Mouse (Mus musculus) MEL (cell line): ENCODE measurements around the gene Cx3cl1. TPM values are rescaled to one million over a fixed set of nuclear protein-coding genes. Genes with fewer than 3 reads are reported as not detected.

Source experiments
- DNase-seq: peaks from one replicate; pipeline ENCODE4 v3.0.0; 2011; ENCODE audit warnings: low read depth, low spot score
- H3K27ac ChIP-seq: 2 replicates; pipeline ENCODE4 v1.5.1; 2012; ENCODE audit warnings: low read depth, mild to moderate bottlenecking, control low read depth, low read length, moderate library complexity; ENCODE audit not compliant: control insufficient read depth
- H3K27me3 ChIP-seq, 2 experiments: fragments of 150-350 bp in 1 of 2; sonication (generic) in 1 of 2; 2 replicates each; pipeline ENCODE4 v1.6.1; 2012; ENCODE audit warnings: low read length in 2 of 2, mild to moderate bottlenecking in 2 of 2, improper control_type of control experiment in 1 of 2, moderate library complexity in 1 of 2; ENCODE audit not compliant: insufficient read depth in 2 of 2, control insufficient read depth in 1 of 2
- H3K36me3 ChIP-seq, 2 experiments: 2 replicates each; pipeline ENCODE4 v1.6.1; 2012 to 2014; ENCODE audit warnings: low read length in 2 of 2, improper control_type of control experiment in 1 of 2, inconsistent platforms in 1 of 2, mild to moderate bottlenecking in 1 of 2; ENCODE audit not compliant: insufficient read depth in 2 of 2, control insufficient read depth in 1 of 2
- H3K4me1 ChIP-seq, 2 experiments: fragments of 150-350 bp in 1 of 2; sonication (generic) in 1 of 2; 2 replicates each; pipeline ENCODE4 v1.6.1; 2012; ENCODE audit warnings: low read length in 2 of 2, improper control_type of control experiment in 1 of 2, mild to moderate bottlenecking in 1 of 2; ENCODE audit not compliant: insufficient read depth in 2 of 2, control insufficient read depth in 1 of 2
- H3K4me3 ChIP-seq, 2 experiments: fragments of 150-350 bp in 1 of 2; sonication (generic) in 1 of 2; 2 replicates each; pipeline ENCODE4 v1.5.1; 2012; ENCODE audit warnings: low read depth in 2 of 2, low read length in 2 of 2, mild to moderate bottlenecking in 2 of 2, moderate library complexity in 2 of 2, control low read depth in 1 of 2, improper control_type of control experiment in 1 of 2; ENCODE audit not compliant: control insufficient read depth in 1 of 2, insufficient read depth in 1 of 2
- H3K79me2 ChIP-seq: 2 replicates; pipeline ENCODE4 v1.6.1; 2012; ENCODE audit warnings: mild to moderate bottlenecking, low read length, moderate library complexity; ENCODE audit not compliant: control insufficient read depth, poor library complexity, insufficient read depth
- H3K9ac ChIP-seq: 2 replicates; pipeline ENCODE4 v1.6.1; 2012; ENCODE audit warnings: low read depth, mild to moderate bottlenecking, control low read depth, low read length, moderate library complexity; ENCODE audit not compliant: control insufficient read depth, poor library complexity, severe bottlenecking
- H3K9me3 ChIP-seq: fragments of 150-350 bp; sonication (generic); replicated peaks from 2 replicates; pipeline ENCODE4 v1.6.1; 2012; ENCODE audit warnings: mild to moderate bottlenecking, low read length, improper control_type of control experiment, moderate library complexity; ENCODE audit not compliant: insufficient read depth
- BHLHE40 ChIP-seq: IDR thresholded peaks from 2 replicates; pipeline ENCODE4 v1.6.1; 2012; ENCODE audit warnings: low read depth, mild to moderate bottlenecking, inconsistent platforms, low read length, improper control_type of control experiment, borderline replicate concordance
- CTCF ChIP-seq, 3 experiments: IDR thresholded peaks in 2 of 3; conservative IDR thresholded peaks in 1 of 3; 2 replicates each; pipeline ENCODE4 v1.5.1; 2011 to 2012; ENCODE audit warnings: low read length in 3 of 3, low read depth in 2 of 3, mild to moderate bottlenecking in 2 of 3, improper control_type of control experiment in 1 of 3, inconsistent platforms in 1 of 3, mixed read lengths in 1 of 3, moderate library complexity in 1 of 3; ENCODE audit not compliant: control insufficient read depth in 1 of 3, insufficient read depth in 1 of 3, poor library complexity in 1 of 3, severe bottlenecking in 1 of 3
- E2F4 ChIP-seq: IDR thresholded peaks from 2 replicates; pipeline ENCODE4 v1.6.1; 2011; ENCODE audit warnings: low read depth, low read length, improper control_type of control experiment, borderline replicate concordance
- EP300 ChIP-seq, 2 experiments: IDR thresholded peaks; 2 replicates each; pipeline ENCODE4 v1.6.1; 2011; ENCODE audit warnings: improper control_type of control experiment in 2 of 2, low read length in 2 of 2, low read depth in 1 of 2, mild to moderate bottlenecking in 1 of 2
- ETS1 ChIP-seq: IDR thresholded peaks from 2 replicates; pipeline ENCODE4 v1.6.1; 2012; ENCODE audit warnings: low read depth, mild to moderate bottlenecking, inconsistent platforms, low read length, improper control_type of control experiment, moderate library complexity
- GABPA ChIP-seq: IDR thresholded peaks from 2 replicates; pipeline ENCODE4 v1.6.1; 2012; ENCODE audit warnings: low read depth, mild to moderate bottlenecking, inconsistent platforms, low read length, improper control_type of control experiment, moderate library complexity
- GATA1 ChIP-seq: IDR thresholded peaks from 2 replicates; pipeline ENCODE4 v1.6.1; 2011; ENCODE audit warnings: low read depth, low read length, improper control_type of control experiment
- HCFC1 ChIP-seq: IDR thresholded peaks from 2 replicates; pipeline ENCODE4 v1.6.1; 2012; ENCODE audit warnings: low read depth, mild to moderate bottlenecking, inconsistent platforms, low read length, improper control_type of control experiment, moderate library complexity
- JUND ChIP-seq: IDR thresholded peaks from 2 replicates; pipeline ENCODE4 v1.6.1; 2011; ENCODE audit warnings: low read depth, mild to moderate bottlenecking, improper control_type of control experiment, low read length
- KAT2A ChIP-seq: conservative IDR thresholded peaks from 2 replicates; pipeline ENCODE4 v1.6.1; 2012; ENCODE audit warnings: low read depth, low read length, improper control_type of control experiment, inconsistent platforms
- MAFK ChIP-seq: IDR thresholded peaks from 2 replicates; pipeline ENCODE4 v1.6.1; 2011; ENCODE audit warnings: low read depth, mild to moderate bottlenecking, low read length, improper control_type of control experiment, borderline replicate concordance
- MAZ ChIP-seq: IDR thresholded peaks from 2 replicates; pipeline ENCODE4 v1.6.1; 2012; ENCODE audit warnings: low read depth, mild to moderate bottlenecking, inconsistent platforms, low read length, improper control_type of control experiment
- NRF1 ChIP-seq: IDR thresholded peaks from 2 replicates; pipeline ENCODE4 v1.6.1; 2014; ENCODE audit warnings: low read depth, mild to moderate bottlenecking, inconsistent platforms, low read length, improper control_type of control experiment, moderate library complexity; ENCODE audit not compliant: poor library complexity, insufficient read depth, severe bottlenecking
- POLR2AphosphoS5 ChIP-seq: IDR thresholded peaks from 2 replicates; pipeline ENCODE4 v1.6.1; 2012; ENCODE audit warnings: low read depth, borderline replicate concordance, mild to moderate bottlenecking, inconsistent platforms, low read length, moderate library complexity, mixed read lengths
- RAD21 ChIP-seq: IDR thresholded peaks from 2 replicates; pipeline ENCODE4 v1.6.1; 2011; ENCODE audit warnings: mild to moderate bottlenecking, low read depth, low read length, improper control_type of control experiment
- RCOR1 ChIP-seq: IDR thresholded peaks from 2 replicates; pipeline ENCODE4 v1.6.1; 2012; ENCODE audit warnings: low read depth, mild to moderate bottlenecking, inconsistent platforms, low read length, improper control_type of control experiment
- SIN3A ChIP-seq: IDR thresholded peaks from 2 replicates; pipeline ENCODE4 v1.6.1; 2012; ENCODE audit warnings: low read length, improper control_type of control experiment, inconsistent platforms
- SMC3 ChIP-seq: IDR thresholded peaks from 2 replicates; pipeline ENCODE4 v1.6.1; 2011; ENCODE audit warnings: low read depth, low read length, improper control_type of control experiment
- TBP ChIP-seq: IDR thresholded peaks from 2 replicates; pipeline ENCODE4 v1.8.0; 2011; ENCODE audit warnings: low read depth, low read length, improper control_type of control experiment
- TCF12 ChIP-seq: IDR thresholded peaks from 2 replicates; pipeline ENCODE4 v1.6.1; 2014; ENCODE audit warnings: low read depth, mild to moderate bottlenecking, inconsistent platforms, low read length, improper control_type of control experiment, moderate library complexity
- UBTF ChIP-seq: IDR thresholded peaks from 2 replicates; pipeline ENCODE4 v1.6.1; 2012; ENCODE audit warnings: low read depth, mild to moderate bottlenecking, inconsistent platforms, low read length, improper control_type of control experiment, moderate library complexity, borderline replicate concordance; ENCODE audit not compliant: insufficient read depth
- ZC3H11A ChIP-seq: IDR thresholded peaks from 2 replicates; pipeline ENCODE4 v1.6.1; 2012; ENCODE audit warnings: low read depth, mild to moderate bottlenecking, inconsistent platforms, low read length, improper control_type of control experiment
- ZKSCAN1 ChIP-seq: IDR thresholded peaks from 2 replicates; pipeline ENCODE4 v1.6.1; 2012; ENCODE audit warnings: low read depth, mild to moderate bottlenecking, inconsistent platforms, low read length, improper control_type of control experiment, moderate library complexity
- ZMIZ1 ChIP-seq: IDR thresholded peaks from 2 replicates; pipeline ENCODE4 v1.6.1; 2012; ENCODE audit warnings: low read depth, mild to moderate bottlenecking, inconsistent platforms, low read length, improper control_type of control experiment, moderate library complexity
- ZNF384 ChIP-seq: IDR thresholded peaks from 2 replicates; pipeline ENCODE4 v1.6.1; 2012; ENCODE audit warnings: low read depth, mild to moderate bottlenecking, inconsistent platforms, low read length, improper control_type of control experiment
- polyA plus RNA-seq, 2 experiments: library from polyadenylated mRNA; stranded (reverse) in 1 of 2; unstranded in 1 of 2; fragments of >175 nt in 1 of 2; fragments of >200 nt in 1 of 2; gene quantifications; 2 replicates each; pipeline versions ENCODE4 v1.2.1 to v1.2.4; 2012; ENCODE audit warnings: low replicate concordance in 2 of 2, low read depth in 1 of 2; ENCODE audit not compliant: insufficient read length in 2 of 2, insufficient read depth in 1 of 2, missing spikeins in 1 of 2
- total RNA-seq: library from RNA; depleted of rRNA; stranded (reverse); fragments of 300-350 nt; gene quantifications from 2 replicates; pipeline ENCODE4 v1.2.3, GENCODE M21; 2012

Cx3cl1 gene
- total and polyA plus RNA-seq, 3 experiments: not detected

DNA sequence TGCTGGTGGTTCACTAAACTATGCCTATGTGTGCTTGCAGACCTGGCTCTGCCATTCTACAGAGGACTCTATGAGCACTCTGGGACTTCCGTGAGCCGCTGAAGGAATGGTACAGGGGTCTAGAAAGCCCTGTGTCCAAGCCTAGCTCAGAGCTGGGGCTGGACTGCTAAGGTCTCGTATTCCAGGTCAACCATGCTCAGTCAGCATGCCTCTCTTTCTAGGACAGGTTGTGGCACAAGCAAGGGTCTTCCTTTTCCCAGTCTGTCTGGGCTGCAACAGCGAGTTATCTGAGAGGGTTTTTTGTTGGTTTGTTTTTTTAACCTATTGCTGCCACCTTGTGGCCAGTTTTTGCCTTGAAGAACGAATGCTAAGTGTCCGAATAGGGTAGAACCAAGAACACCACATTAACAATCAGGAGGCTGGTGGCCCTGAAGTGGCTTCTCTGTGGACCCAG lies 40.9 kb downstream of the Cx3cl1 start (continued):
- TF ChIP-seq EP300 (IDR thresholded peaks at IDR 0.05; ENCODE audit: low read depth in 1 of 2, low read length in 2 of 2): no peak
- no peak for TF ChIP-seq E2F4
- TF ChIP-seq UBTF: no peak
- TF ChIP-seq MAZ: no peak
- no peak for TF ChIP-seq SIN3A
- TF ChIP-seq ETS1: no peak
- TF ChIP-seq ZC3H11A: peak; percentile 83
- no peak for TF ChIP-seq NRF1
- TF ChIP-seq TBP: no peak
- TF ChIP-seq GATA1: 0 out of 2 replicates have a peak, but pooled peaks have one; percentile 5
- TF ChIP-seq RCOR1: no peak
- TF ChIP-seq KAT2A: no peak
- no peak for TF ChIP-seq ZMIZ1
- TF ChIP-seq, all 39 proteins: peak for 6

DNA sequence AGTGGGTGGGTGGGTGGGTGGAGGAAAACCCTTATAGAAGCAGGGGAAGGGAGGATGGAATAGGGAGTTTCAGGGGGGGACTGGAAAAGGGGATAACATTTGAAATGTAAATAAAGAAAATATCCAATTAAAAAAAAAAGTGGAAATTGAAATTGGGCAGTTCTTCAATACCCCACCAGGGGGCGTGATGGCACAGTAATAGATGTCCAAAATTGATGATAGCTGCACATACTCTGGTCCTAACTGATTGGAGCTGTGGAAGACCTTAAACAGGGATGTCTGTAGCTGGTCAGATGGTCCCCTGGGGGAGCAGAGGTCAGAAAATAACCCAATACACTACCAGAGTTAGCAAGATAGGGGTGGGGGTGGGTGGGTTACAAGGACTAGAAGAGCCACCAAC lies 42.7 kb downstream of the Cx3cl1 start:
- H3K4me1 ChIP-seq: no peaks in the 10 kb centered on the region
- H3K36me3 ChIP-seq: no peaks in the 10 kb centered on the region
- no peaks in the 10 kb centered on the region for H3K9me3 ChIP-seq
- H3K9ac ChIP-seq: no peak overlapping the region
- no peaks in the 10 kb centered on the region for H3K79me2 ChIP-seq
- DNase-seq: peak; percentile 55
- no peak overlapping the region for H3K4me3 ChIP-seq
- TF ChIP-seq UBTF (no peak), E2F4 (no peak), RAD21 (peak; percentile 53), CTCF (IDR thresholded peaks at IDR 0.05 in 2 of 3, conservative IDR thresholded peaks at IDR 0.05 in 1 of 3; ENCODE audit: control insufficient read depth in 1 of 3, insufficient read depth in 1 of 3, low read depth in 2 of 3, low read length in 3 of 3, poor library complexity in 1 of 3, severe bottlenecking in 1 of 3) (peak; percentile 43 to 75 (median 68)), TBP (0 out of 2 replicates have a peak, but pooled peaks have one; percentile 14), ZNF384 (peak; percentile 92), GATA1 (0 out of 2 replicates have a peak, but pooled peaks have one; percentile 7), SMC3 (peak; percentile 61)
- TF ChIP-seq, all 39 proteins: peak for 6
- H3K27ac ChIP-seq: no peak overlapping the region
- H3K27me3 ChIP-seq: no peaks in the 10 kb centered on the region

- no peaks in the 10 kb centered on the region for H3K4me1 ChIP-seq
- H3K79me2 ChIP-seq: no peaks in the 10 kb centered on the region
- TF ChIP-seq ZKSCAN1 (no peak), HCFC1 (no peak), GABPA (no peak), TBP (no peak), GATA1 (no peak), KAT2A (no peak), BHLHE40 (no peak), POLR2AphosphoS5 (no peak), ZMIZ1 (no peak), MAFK (no peak), JUND (no peak), RAD21 (no peak), CTCF (IDR thresholded peaks at IDR 0.05 in 2 of 3, conservative IDR thresholded peaks at IDR 0.05 in 1 of 3; ENCODE audit: control insufficient read depth in 1 of 3, insufficient read depth in 1 of 3, low read depth in 2 of 3, low read length in 3 of 3, poor library complexity in 1 of 3, severe bottlenecking in 1 of 3) (no peak), SMC3 (no peak), TCF12 (no peak)
- no peaks in the 10 kb centered on the region for H3K9me3 ChIP-seq
- no peak overlapping the region for H3K27ac ChIP-seq
- H3K27me3 ChIP-seq: no peaks in the 10 kb centered on the region
- H3K9ac ChIP-seq: no peak overlapping the region
- peaks cover 0 to 6% of the 10 kb centered on the region in 2 experiments; a peak in 1 of 4 replicates for H3K36me3 ChIP-seq
- no peak for DNase-seq
- no peak overlapping the region for H3K4me3 ChIP-seq
Measured at GRCm38 (mm10) chr8:94817933-94818332, 46.1 kb downstream of the Cx3cl1 start.
